Mouse (Mus musculus) bone marrow macrophage, adult 2 months (primary cell): ENCODE measurements around the gene Lrpap1. TPM values are rescaled to one million over a fixed set of nuclear protein-coding genes. Genes with fewer than 3 reads are reported as not detected.

Source experiments
- H3K27ac ChIP-seq: 2 replicates; pipeline ENCODE4 v1.5.1; 2012; ENCODE audit warnings: low read depth, low read length; ENCODE audit not compliant: insufficient read depth
- H3K4me1 ChIP-seq: 2 replicates; pipeline ENCODE4 v1.6.1; 2012; ENCODE audit warnings: low read length; ENCODE audit not compliant: control insufficient read depth, insufficient read depth
- H3K4me3 ChIP-seq: 2 replicates; pipeline ENCODE4 v1.5.1; 2012; ENCODE audit warnings: mild to moderate bottlenecking, low read length, moderate library complexity; ENCODE audit not compliant: insufficient read depth
- CTCF ChIP-seq: IDR thresholded peaks from 2 replicates; pipeline ENCODE4 v1.5.1; 2012; ENCODE audit warnings: low read depth, mild to moderate bottlenecking, low read length, moderate library complexity
- POLR2A ChIP-seq: IDR thresholded peaks from 2 replicates; pipeline ENCODE4 v1.6.1; 2012; ENCODE audit warnings: mild to moderate bottlenecking, low read depth, low read length, borderline replicate concordance
- polyA plus RNA-seq: library from polyadenylated mRNA; stranded (reverse); fragments of >200 nt; gene quantifications from 2 replicates; pipeline ENCODE4 v1.2.4, GENCODE M21; 2012; ENCODE audit not compliant: missing spikeins, insufficient read depth, insufficient read length

Gene Lrpap1
- polyA plus RNA-seq, 1 experiment = 105 TPM

DNA sequence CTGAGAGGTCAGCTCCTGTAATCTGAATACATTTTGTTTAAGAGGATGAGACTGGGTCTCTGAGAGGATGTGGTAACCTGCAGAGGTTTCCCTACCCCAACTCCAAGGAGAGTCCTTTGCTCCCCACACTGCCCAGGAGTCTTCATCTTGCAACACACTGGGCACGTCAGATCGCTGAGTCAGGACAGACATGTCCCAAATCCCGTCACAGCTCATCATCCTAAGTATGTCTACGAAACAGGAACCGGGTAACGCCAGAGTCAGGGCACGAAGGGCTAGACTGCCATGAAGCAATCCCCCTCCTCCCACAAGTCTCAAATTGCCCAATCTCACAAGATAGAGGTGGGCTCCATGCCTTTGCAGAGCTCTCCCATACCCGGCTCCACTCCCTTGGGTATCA lies 2.5 kb downstream of the Lrpap1 start:
- Histone ChIP-seq H3K4me3 (no peak overlapping the region), H3K4me1 (peaks cover 38% of the 10 kb centered on the region), H3K27ac (peak overlapping the region; percentile 17; the same call in 1 of the 2 replicates)
- TF ChIP-seq CTCF = no peak
- TF ChIP-seq POLR2A = no peak

DNA sequence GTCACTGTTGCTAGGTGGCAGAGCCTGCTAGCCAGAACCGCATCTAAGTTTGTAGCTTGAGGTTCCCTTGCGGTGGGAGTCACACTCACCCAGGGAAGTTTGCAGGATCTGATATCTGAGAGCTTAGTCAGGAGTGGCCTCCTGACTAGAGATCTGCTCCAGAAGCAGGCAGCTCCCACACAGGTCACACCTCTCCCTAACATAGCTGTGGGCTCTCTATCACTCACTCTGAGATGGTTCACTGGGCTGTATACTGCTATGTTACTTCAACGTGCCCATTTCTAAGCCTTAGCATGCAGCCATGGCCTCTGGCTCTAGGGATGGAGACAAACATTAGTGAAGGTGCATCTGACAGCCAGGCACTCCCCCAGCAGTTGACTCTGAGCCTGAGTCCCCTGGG lies 13.9 kb downstream of the Lrpap1 start:
- Histone ChIP-seq H3K4me1 (no peaks in the 10 kb centered on the region), H3K27ac (no peak overlapping the region), H3K4me3 (no peak overlapping the region)
- TF ChIP-seq POLR2A = no peak
- no peak for TF ChIP-seq CTCF

DNA sequence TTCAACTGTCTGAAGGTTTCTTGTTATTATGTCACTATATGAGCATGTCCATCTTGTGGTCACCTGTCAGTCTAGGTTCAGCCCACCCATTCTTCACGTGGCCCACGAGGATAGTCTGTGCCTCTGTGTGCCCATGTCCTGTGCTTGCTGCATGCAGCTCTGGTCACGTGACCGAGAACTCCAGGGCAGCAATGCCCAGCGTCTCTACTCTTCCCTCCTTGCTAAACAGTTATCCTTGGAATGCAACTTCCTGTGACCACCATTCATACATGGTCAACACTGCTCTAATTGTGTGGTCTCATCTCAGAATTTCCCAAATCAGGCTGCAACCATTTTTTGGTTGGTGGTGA lies 16.0 kb downstream of the Lrpap1 start:
- H3K27ac ChIP-seq = no peak overlapping the region
- no peak for TF ChIP-seq CTCF
- no peak for TF ChIP-seq POLR2A
- no peak overlapping the region for H3K4me3 ChIP-seq
- H3K4me1 ChIP-seq = no peaks in the 10 kb centered on the region

DNA sequence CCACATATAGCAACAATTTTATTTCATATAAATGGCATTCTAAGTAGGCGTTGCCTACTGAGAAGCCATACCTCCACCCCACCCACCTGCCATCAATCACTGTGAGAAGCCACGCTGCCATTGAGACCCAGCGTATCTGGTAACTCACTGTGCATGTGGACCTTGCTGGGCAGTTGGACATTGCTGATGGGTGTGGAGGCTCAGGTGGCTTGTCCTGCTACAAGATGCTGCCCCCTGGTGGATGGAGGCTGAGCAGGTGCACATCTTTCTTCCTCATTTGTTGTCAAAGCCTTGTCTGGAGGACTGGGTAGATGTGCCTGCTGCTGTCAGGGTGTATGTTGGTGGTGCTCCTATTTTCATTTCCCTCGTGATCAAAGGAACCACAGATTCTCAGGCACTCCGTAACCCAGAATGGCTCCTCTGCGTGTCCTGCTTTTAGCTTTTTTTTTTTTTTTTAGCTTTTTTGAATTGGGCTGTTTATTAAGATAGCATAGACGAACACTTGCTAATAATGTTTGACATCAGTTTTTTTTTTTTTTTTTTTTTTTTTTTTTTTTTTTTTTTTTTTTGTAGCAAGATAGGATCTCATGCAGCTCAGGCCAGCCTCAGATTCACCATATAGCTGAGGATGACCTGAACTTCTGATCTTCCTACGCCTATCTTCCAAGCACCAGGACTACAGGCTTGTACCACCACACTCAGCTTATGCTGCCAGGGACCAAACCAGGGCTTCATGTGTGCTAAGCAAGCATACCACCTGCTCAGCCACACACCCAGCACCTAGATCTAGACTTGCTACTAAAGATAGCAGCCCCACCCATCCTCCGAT lies 16.6 kb downstream of the Lrpap1 start:
- H3K4me3 ChIP-seq = no peak overlapping the region
- no peaks in the 10 kb centered on the region for H3K4me1 ChIP-seq
- TF ChIP-seq CTCF (peak; percentile 88), POLR2A (no peak)
- no peak overlapping the region for H3K27ac ChIP-seq

DNA sequence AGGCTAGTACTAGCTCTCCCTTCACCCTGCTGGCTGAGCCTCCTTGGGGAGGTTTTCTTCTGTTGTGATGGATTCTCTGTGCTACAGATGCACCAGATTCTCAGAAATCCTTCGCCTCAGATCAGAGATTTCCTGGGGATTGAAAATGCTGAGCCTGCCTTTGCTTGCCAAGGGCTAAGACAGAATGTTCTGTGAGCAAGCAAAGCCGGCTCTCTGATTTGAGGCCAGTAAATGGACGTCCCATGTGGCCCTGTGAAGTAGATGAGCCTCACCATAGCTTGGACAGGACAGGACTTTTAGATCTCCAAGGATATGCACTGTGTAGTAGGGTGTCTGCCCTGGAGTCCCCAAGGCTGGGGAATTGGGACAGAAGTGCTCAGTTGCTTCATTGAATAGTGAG lies 20.7 kb downstream of the Lrpap1 start:
- TF ChIP-seq POLR2A = no peak
- TF ChIP-seq CTCF = no peak
- no peaks in the 10 kb centered on the region for H3K4me1 ChIP-seq
- no peak overlapping the region for H3K4me3 ChIP-seq
- no peak overlapping the region for H3K27ac ChIP-seq

DNA sequence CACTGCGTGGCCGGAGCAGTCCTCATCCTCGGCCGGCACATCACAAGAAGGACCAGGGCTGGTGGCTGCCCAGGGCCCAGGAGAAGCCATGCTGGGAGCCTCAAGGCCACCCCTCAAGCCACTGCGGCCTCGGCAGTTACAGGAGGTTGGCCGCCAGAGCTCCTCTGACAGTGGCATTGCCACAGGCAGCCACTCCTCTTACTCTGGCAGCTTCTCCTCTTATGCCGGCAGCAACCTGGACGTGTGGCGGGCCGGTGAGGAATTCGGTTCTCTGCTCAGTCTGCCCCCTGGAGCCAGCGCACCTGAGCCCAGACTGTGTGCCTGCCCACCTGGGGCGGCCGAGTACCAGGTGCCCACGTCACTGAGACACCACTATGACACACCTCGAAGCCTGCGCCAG lies 26.5 kb downstream of the Lrpap1 start:
- Histone ChIP-seq H3K27ac (no peak overlapping the region), H3K4me1 (no peaks in the 10 kb centered on the region), H3K4me3 (no peak overlapping the region)
- no peak for TF ChIP-seq CTCF
- TF ChIP-seq POLR2A = no peak

DNA sequence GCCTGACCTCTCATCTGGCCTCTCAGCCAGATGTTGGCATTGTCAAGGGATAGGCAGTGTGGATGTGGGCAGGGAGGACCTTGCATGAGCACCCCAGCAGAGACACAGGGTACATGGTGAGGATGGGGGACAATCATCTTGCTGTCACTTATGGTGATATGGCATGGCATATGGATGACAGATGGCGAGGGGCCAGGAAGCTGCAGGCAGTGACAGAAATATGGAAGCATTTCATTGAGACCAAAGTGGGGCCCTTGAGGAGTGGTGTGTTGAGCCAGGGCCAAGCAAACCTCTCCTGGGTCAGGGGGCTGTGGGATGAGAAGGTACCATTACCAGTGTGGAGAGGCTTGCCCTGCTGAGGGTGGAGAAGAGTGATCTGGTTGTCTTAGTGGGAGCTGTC lies 29.2 kb downstream of the Lrpap1 start:
- Histone ChIP-seq H3K27ac (no peak overlapping the region), H3K4me3 (no peak overlapping the region), H3K4me1 (no peaks in the 10 kb centered on the region)
- TF ChIP-seq CTCF = no peak
- no peak for TF ChIP-seq POLR2A

DNA sequence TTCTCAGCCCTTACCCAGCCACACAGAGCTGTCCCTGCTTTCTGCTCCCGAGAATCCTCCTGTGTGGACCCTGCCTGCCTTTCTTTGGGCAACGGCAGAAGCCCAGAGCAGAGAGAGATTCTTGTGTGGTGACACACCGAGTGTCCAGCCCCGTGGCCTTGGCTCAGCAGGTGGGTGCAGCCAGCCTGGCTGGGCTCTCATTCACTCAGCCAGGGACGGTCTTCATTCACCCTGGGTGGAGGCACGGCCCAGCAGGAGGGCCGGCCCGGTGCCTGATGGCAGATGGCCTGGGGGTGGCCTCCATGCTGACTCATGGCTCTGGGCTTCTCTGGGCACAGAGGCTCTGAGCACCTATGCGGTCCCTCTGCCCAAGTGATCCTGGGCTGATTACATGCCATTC lies 31.6 kb downstream of the Lrpap1 start:
- TF ChIP-seq POLR2A (no peak), CTCF (no peak)
- H3K4me3 ChIP-seq = no peak overlapping the region

DNA sequence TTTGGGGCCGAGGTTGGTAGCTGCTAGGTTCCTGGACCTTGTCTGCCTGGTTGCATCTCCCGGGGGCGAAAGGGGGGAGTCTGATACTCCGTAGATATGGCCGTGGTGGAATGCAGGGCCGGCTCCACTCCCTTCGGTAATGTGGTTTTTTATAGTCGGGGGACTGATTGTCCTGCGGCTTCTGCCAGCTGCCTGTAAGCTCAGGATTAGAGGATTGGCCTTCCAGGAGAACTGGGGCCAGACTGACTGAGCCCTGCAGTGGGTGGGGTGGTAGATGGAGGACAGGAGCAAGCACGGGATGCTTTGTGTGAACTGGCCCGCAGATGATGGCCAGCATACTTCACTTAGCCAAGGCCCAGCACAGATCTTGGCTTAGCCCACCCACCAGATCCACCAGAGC lies 32.3 kb downstream of the Lrpap1 start:
- H3K4me3 ChIP-seq = no peak overlapping the region
- TF ChIP-seq CTCF (no peak), POLR2A (no peak)

More for the DNA sequence above, 31.6 kb downstream of the Lrpap1 start:
- Histone ChIP-seq H3K27ac (no peak overlapping the region), H3K4me1 (no peaks in the 10 kb centered on the region)

DNA sequence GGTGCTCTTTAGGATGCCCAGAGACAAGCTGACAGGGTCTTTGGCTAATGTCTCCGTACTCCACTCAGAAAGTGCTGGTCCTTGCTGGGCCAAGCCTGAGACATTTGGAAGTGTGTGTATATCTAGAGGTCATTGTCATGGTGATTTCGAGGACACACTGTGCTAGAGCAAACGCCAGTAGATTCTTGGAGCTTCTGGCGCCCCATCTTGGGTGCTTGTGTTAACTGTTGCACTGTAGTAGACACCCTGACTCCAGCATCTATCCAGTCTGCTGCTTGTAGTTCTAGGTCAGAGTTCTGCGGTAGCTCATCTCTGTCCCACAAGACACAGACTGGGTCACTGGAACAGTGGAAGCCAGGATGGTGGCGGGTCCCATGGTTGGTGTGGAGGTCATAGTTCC lies 33.7 kb downstream of the Lrpap1 start:
- Histone ChIP-seq H3K27ac (no peak overlapping the region), H3K4me3 (no peak overlapping the region), H3K4me1 (no peaks in the 10 kb centered on the region)
- TF ChIP-seq POLR2A (no peak), CTCF (no peak)

More for the DNA sequence above, 32.3 kb downstream of the Lrpap1 start:
- Histone ChIP-seq H3K4me1 (no peaks in the 10 kb centered on the region), H3K27ac (no peak overlapping the region)

DNA sequence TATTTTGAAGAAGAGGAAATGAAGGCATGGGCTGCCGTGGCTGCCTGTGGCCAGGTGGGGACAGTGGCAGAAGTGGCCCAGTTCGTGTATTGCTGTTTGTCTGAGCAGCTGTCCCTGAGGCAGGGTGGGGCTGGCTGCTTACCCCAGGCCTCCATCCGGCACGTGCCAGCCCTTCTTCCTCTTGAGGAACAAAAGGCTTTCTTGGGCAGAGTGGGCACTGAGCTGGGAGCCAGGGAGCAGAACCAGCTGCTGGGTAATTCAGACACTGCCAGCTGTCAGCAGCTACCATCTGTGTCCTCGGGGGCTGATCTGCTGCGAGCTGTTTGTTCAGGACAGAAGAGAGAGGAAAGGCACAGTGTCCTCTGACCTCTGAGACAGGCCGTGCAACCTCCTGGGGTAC lies 34.6 kb downstream of the Lrpap1 start:
- no peaks in the 10 kb centered on the region for H3K4me1 ChIP-seq
- H3K4me3 ChIP-seq = no peak overlapping the region
- H3K27ac ChIP-seq = no peak overlapping the region
- TF ChIP-seq CTCF (no peak), POLR2A (no peak)
